Mouse (Mus musculus): ENCODE results near the gene Zfp622.

The Zfp622 gene

DNA sequence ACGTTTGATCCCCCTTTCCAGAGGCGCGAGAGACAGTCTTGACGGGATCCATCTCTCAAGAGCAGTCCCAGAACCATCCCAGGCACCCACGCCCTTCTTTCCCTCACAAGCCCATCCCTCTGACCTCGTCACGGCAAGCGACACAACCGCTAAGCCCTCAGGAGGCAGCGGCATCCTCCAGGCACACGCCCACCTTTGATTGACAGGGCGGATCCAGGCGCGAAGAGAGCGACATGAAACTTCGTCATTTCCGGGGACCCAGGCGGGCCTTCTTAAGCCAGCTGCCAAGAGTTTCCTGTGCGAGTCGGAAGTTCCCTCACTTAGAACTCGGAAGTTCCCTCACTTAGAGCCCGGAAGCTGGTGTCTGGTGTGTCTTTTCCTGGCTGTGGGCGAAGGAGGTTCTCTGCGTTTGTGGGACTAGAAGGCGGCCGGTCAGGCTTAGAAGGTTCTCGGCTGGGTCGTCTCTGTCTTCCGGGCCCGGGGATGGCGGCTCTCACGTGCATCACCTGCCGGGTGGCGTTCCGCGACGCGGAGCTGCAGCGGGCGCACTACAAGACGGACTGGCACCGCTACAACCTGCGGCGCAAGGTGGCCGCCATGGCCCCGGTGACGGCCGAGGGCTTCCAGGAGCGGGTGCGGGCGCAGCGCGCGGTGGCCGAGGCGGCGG lies at the start of gene Zfp622:
Gene Zfp622, plus strand, starts transcription at position 300 of the 667 bp plus-strand sequence.
- peak; percentile 95 for DNase-seq

DNA sequence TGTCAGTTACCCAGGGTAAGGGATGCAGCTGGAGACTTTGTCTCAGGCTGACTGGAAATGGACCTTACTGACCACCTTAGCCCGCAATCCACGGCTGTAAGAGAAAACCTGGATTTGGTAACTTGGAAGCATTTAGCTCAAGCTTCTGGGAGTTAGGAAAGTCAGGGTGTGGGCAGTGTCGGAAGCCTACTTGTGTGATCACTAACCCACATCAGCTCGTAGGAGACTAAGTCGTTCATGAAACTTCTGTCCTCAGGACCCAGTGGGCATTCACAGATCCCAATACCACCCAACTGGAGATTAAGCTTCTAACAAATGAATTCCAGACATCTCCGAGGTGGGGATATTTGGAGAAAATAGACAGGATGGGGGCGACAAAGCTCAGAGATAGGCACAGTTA lies 49.8 kb upstream of the Zfp622 start:
- DNase-seq: no peak

DNA sequence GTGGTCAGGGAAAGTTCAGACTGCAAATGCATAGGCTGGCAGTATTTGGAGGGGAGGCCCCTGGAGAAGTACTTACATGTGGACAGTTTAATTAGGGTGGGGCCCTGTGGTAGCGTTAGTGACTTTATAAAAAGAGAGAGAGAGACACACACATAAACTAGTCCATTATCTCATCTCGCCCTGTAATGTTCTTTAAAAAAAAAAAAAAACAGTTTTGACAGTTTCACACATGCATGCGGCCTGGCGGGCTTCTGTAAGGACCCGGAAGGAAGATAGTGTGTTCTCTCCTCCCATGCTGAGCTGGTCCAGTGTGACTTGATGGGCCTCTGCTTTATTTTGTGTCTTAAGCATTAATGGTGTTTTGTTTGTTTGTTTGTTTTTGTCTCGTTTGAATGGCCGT lies 45.7 kb upstream of the Zfp622 start:
- DNase-seq: no peak

DNA sequence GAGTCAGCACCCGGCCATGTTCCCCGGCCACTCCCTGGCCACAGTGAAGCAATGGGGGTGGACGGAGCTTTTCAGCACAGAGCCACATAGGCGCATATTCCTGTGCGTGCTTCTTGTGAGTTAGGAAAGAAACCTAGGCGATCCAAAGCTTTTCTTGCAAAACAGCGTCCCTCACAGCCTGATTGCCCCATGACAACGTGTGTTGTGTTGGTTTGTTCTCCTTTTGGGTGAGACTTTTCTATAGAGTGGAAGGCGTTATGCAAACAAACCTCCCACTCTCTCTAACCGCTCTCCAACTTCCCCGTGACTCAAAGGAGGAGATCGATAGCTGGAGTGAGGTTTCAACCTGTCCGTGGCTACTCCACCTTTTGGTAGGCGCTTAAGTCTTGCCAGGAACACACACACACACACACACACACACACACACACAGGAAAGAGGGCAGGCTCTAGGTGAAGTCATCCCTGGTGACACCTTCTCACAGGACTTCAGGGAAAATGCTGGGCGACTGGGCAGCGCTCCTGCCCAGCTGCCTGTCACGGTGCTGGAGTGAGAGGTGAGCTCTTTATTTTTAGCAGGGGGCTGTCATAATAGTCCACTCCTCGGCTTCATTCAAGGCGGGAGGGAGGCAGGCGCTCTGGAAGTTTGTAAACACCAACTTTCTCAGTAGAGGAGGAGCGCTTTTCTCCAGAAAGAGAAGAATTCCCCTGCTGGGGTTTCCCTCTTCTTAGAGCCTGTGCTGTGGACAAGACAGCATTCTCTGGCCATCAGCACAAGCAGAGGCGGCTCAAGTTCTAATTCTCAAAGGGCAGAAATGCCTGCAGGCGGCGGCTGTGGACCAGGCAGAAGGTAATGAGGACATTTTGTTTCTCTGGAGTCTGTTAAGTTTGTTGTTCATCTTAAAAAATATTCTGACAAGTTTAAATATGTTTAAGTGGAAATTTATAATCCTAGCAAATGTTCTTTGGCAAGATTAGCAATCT lies 43.5 kb upstream of the Zfp622 start:
- peak in 1 of 2 experiments; percentile 42 for DNase-seq

DNA sequence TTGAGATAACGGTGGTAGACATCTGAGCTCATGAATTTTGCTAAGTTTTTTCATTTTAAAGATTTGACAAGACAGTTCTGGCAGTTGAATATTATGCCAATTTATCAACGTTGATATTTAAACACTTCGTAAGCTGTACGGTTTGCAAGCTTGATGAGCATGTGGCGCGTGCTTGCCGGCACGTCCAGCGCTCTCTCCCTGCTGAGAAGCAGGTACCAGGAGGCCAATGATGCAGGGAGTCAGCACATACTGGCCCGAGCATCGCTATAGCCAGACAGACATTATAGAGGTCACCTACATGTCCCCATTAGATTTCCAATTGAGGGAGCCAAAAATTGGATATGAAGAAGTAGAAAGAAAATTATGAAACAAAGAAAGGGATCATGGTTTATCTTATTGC lies 42.7 kb upstream of the Zfp622 start:
- DNase-seq: no peak

DNA sequence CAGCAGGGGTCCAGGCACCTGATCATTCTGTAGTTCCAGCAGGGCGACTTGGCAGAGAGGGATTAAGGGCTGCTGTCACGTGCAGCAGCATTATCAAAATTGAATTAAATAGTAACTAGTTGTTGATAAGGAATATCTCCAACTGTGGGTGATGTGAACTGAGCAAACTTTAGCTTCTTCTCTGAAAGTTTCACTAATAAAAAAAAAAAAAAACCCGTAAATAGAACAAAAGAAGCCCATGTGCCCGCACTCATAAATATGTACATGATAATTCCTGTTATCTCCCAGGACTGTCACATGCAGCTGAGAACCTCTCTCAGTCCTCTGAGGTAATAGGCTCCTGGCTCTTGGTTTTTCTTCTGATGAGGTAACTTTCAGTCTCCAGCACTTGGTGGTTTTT lies 41.8 kb upstream of the Zfp622 start:
- no peak for DNase-seq

DNA sequence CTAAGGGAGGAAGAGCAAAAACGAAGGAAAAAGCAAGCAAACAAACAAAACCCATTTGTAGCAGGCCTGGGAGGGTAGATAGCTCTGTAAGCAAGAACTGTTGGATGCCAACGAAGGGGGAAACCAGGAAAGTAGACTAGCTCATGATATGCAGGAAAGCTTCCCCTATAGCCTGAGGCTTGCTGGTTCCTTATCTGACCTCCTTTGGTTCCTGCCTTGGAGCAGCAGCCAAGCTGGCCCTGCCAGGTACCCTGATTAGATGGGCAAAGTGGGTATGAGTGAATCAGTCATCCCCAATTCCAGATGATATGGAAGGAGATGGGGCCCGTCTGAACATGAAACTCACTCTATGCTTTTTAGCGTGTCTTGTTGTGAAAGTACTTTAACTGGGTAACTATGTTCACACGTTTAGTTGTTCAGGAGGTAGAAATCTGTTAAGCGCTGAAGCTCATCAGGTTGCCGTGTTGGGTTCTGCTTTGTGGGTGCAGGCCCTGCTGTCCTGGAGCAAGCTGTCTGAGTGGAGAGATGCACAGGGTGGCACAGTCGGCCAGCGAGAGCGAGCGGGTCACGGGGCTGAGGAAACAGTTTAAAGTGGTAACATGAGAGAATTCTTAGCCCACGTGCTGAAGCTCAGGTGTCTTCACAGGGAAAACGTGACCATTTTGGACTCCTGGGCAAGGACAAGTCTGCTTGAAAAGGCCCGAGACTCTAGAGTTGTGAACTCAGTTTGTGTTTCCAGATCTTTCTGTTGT lies 40.6 kb upstream of the Zfp622 start:
- DNase-seq: peak in 1 of 2 experiments; percentile 57

DNA sequence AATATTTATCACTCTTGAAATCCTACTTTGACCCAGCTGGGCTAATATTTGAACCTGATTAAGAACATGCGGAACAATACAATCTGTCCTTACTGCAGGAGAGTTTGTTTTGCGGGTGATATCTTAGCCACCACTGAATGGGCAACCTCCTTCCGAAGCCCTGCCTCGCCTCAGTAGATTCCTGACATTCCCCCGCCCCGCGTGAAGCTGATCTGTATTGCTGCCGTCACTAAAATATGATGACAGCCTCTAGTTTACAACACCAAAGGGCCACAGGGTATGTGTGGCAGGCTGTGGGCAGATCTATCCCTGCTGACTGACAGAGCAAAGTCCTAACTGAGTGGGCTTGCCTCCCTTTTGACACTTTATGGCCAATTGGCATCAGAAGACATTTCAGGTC lies 38.9 kb upstream of the Zfp622 start:
- peak in 1 of 2 experiments; percentile 57 for DNase-seq

DNA sequence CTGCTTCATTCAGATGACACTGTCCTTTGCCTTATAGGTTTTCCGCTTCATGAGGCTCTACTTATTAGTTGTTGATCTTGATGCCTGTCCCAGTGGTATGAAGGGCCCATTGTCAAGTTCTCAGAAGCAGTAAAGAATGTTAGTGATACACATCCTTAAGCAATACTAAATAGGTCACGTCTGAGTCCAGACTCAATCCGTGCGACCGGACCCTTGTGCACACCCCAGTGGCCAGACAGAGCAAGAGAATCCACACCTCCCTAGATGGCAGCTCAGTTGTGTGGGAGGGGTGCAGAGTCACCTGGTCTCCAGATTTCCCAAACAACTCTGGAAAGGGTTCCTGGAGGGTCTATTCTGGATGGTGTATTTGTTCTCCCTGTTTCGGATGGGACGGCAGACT lies 37.7 kb upstream of the Zfp622 start:
- DNase-seq: no peak

DNA sequence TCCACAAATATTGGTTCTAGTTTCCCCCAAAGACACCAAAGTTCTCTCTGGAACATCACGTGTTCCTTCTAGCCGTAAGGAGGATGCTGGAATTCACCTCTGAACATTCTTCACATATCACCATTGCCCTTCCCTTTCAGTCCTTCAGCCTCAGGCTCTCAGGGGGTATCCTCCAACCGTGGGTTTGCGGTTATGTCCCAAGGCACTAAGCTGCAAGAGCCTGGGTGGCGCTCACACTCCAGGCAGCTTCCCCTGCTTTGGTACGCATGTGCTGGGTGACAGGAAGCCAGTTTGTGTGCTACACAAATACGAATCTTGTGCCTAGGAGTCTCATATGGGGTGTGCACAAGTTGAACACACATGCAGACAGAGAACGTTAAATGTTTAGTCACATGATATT lies 36.8 kb upstream of the Zfp622 start:
- no peak for DNase-seq

DNA sequence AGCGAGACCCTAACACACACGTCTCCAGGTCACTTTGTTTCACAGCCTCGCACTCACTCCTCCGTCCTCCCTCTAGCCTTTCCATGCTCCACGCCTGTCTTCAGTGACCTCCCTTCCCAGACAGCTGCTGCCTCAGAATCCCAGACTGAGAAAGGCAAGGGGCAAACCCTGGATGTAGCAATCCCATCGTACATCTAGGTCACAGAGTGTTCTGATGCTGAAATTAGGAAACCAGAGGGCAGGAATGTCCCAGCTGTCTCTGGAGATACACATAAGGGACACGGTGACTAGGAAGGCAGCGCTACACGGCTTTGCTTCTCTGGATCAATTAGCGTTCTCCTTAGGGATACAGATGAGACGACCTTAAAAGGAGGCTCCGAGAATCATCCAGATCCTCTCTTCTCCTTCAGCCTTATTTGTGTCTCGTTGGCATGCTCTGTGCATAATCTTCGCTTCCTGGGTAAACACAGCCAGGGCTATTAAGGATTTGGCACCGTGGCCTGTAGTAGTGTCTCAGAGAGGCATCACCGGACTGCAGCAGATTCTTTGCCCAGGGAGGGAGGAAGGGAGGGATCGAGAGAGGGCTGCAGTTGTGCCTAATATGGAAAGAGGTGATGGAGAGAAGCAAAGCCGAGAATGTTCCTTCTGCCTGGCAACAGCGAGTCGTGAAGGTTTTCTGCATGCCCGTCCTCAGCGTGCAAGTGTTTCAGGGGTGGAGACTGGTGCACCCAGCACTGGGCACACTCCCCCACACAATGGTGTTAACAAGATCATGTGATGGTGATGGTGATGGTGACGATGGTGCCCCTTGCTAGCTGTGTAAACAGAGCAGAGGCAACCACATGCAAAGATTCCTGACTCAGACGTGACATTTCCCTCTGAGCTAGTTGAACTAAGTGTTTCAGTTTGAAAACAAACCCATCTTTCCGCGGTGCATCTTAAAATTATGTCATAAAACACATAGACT lies 35.6 kb upstream of the Zfp622 start:
- no peak for DNase-seq

DNA sequence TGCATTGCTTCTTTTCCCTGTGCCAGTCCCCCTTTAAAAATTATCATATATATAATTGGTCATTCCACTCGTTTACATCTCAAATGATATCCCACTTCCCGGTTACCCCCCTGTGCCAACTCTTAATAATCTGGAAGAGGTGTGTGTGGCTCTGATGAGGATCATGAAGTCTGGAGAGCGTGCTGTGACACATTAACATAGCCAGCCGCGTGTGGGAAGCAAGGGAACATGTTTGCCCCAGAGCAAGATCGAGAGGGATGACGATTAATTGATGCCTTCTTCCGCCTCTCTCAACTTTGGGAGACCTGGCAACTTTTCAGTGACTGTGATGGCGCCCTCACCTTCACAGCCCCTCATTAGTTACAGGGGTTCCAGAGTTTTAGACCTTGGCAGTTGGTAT lies 34.5 kb upstream of the Zfp622 start:
- DNase-seq: no peak

DNA sequence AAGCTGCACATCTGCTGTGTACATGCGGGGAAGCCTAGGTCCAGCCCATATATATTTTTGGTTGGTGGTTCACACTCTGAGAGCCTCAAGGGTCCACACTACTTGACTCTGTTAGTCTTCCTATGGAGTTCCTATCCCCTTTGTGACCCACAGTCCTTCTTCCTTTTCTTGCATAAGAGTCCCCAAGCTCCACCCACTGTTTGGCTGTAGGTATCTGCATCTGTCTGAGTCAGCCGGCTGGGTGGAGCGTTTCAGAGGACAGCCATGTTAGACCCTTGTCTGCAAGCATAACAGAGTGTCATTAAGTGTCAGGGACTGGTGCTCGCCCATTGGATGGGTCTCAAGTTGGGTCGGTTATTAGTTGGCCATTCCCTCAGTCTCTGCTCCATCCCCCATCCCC lies 33.6 kb upstream of the Zfp622 start:
- no peak for DNase-seq

DNA sequence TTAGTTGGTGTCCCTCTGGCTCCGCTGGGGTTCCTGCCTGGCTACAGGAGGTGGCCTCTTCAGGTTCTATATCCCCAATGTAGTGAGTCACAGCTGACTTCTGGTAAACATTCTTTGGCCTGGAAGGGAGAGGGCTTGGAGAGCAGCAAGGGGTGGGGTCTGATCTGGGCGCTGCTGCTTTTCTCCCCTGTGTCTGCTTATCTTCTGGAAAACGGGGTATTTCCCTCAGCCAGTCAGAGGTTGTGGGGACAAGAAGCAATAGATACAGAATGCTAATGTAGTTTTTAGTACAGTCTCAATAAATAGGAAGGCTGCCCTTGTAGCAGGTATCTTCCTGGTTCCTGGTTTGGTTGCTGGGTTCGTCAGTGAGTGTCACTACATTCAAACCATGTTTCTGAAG lies 33.1 kb upstream of the Zfp622 start:
- no peak for DNase-seq

DNA sequence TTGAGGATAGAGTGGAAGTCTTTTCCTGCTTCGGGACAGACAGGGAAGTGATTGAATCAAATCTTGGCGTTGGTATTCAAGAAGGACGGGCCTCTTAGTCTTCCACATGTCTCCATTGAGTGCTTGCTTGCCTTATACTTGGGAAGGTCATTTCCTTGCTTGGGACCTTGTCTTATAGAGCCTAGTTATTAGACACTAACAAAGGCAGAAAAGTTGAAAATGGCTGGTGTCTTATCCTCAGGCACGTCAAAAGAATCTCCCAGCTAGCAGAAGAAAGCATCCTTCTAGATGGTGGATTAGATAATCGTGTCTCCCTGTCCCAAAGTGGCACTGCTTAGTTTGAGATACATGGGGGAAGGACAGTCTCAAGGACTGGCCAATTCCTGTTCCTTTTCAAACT lies 28.2 kb upstream of the Zfp622 start:
- DNase-seq: no peak

DNA sequence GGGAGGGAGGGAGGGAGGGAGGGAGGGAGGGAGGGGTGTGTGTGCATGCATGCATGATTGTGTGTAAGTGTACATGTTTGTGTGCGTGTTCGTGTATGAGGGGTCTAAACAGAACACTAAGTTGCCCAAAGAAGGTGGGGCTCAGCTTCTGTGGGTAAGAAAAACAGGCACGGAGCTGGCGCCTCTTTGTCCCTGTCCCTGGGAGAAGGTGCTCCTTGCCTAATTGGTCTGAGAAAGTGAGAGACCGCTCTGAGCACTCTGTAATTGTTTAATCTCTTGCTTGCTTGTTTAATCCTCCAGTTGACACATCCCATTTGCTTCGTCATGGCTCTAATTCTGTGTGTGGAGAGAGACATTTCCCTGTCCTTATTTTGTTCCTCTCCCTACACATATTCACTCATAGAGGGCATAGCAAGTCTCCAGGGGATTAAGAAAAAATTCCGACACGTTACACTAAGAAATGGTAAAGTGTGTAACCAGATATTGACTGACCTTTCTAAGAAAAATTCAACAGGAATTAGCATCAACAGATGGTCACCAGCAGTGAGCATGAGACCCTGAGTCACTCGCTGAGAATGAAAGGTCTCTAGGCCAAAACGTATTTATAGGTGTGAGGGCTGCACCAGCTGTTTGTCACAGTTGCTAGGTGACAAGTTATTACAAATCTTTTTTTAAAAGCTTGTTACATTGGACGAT lies 27.6 kb upstream of the Zfp622 start:
- peak; percentile 50 to 63 for DNase-seq

DNA sequence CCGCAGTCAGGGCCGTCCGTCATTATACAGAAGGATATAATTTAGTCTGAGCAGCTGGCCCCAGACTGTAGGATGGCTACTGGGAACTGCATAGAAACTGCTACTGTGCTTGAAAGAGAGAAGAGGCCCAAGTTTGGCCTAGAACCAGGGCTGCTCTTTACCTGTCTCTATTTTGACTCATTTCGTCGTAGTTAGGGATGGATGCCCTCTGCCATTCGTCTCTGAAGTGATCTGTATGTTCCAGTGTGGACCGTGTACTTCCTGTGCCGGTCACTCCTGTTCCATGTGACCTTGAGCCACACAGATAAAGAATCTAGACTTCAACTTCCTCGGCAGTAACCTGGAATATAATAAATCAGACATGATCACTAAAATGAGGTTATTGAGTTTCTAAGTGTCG lies 26.5 kb upstream of the Zfp622 start:
- no peak for DNase-seq

DNA sequence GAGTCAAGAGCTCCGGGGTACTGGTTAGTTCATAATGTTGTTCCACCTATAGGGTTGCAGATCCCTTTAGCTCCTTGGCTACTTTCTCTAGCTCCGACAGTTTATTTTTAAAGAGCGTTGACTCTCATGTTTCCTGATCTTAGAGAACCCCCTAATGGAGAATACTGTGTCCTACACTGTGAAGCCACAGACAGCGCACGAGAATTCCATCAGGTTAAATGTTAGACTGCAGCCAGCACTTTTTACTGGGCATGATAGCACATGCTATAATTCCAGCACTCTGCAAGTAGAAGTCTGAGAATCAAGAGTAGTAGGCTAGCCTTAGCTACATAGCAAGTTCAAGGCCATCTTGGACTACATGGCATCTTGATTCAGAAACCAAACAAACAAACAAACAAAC lies 24.8 kb upstream of the Zfp622 start:
- peak; percentile 40 to 65 for DNase-seq

DNA sequence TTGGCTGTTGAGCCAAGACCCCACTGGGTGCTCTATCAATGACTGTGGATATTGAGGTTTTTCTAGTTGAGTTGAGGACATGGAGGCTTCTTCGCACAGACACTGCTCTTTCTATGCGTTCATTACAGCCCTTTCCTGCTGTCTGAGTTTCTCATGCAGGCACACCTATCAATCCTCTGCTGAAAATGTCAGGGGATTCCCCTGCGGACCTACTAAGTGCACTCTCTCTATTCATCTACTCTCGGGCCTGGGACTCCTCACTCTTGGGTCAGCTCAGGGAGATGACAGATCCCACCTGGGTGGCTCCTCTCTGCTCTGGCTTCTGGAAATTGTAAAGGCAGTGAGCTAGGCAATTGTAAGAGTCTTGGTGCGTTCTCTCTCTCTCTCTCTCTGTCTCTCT lies 23.9 kb upstream of the Zfp622 start:
- DNase-seq: no peak

DNA sequence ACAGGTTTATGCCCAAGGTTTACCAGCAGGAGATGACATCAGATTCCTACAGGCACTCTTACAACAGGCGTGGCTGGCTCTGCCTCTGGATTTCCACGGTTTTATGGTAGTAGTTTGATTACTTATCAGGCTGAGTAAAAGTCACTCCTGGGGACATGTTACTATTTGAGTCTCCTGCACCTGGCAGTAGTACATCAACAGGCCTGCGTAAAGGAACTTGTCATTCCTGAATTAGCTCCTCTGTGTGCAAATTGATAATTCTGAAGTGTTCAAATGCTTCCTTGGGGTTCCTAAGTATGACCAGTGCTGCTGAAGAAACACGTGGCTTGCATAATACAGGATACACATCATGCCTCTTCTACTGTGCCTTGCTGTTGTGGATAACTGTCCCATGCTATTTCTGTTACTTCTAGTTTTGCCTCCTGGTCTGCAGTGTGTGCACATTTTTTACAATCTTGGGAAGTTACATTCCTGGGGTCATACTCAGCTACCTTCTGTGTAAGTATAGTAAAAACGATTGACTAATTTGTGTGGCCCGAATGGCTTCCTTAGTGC lies 17.9 kb upstream of the Zfp622 start:
- DNase-seq: no peak

DNA sequence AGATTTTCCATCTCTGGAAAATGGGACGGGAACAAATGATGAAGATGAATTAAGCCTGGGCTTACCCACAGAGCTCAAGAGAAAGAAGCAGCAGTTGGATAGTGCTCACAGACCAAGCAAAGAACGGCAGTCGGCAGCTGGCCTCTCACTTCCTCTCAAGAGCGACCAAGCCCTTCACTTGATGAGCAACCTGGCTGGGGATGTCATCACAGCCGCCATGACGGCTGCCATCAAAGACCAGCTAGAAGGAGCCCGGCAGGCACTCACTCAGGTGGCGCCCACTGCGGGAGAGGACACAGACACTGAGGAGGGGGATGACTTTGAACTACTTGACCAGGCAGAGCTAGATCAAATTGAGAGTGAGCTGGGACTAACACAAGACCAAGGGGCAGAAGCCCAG lies 12.6 kb upstream of the Zfp622 start:
- DNase-seq: no peak
